Mouse (Mus musculus) olfactory bulb, adult 2 months (tissue): ENCODE measurements around the gene Fgfr2.

Source experiments
- CTCF ChIP-seq: fragments of 200-500 bp; IDR thresholded peaks from 2 replicates; pipeline ENCODE4 v1.5.1; 2012; ENCODE audit warnings: low read depth, mild to moderate bottlenecking, low read length, moderate library complexity; ENCODE audit not compliant: insufficient read depth
- POLR2A ChIP-seq: fragments of 200-500 bp; IDR thresholded peaks from 2 replicates; pipeline ENCODE4 v1.6.1; 2012; ENCODE audit warnings: mild to moderate bottlenecking, low read depth, low read length, moderate library complexity; ENCODE audit not compliant: insufficient read depth

DNA sequence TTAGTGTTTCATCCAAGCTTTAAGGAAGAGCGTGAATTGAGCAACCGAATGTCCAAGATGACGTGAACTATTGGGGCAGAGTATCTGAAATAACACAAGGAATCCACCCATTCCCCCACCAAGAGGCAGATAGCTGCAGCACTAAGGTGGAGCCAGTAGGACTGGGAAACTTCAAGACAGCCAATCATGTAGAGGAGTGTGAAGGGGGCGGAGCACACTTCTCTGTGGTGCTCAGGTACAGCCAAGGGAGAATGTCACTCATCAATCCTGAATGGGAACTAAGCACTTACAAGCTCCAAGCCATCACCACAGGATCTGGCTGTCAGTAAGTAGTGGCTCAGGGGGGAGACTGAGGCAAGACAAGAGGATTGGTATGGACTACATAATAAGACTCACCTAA lies 32.5 kb downstream of the Fgfr2 start:
- no peak for TF ChIP-seq POLR2A
- no peak for TF ChIP-seq CTCF
